Comparison of ENCODE assay signal across 20 mouse cellular contexts in genomic region chr11:116174775-116175448, GRCm38 (mm10). TPM values are rescaled to one million over a fixed set of nuclear protein-coding genes. Genes with fewer than 3 reads are reported as not detected.
DNase-seq lines count a peak whose midpoint lies in the region; ATAC-seq and TF ChIP-seq lines count a peak whose summit lies in the region.
"Had no signal": no experiment of that assay in that cellular context is flagged by ENCODE, and none has a peak within 500 bp of the region (broad histone marks: within the 10 kb centered on the region; RNA-seq: fewer than 3 reads in every experiment).

No protein-coding gene starts in this region.

- no peaks in the 10 kb centered on the region for H3K9me3 ChIP-seq in liver, embryonic 12.5 days (replicated peaks)
- no peaks in the 10 kb centered on the region for H3K9me3 ChIP-seq in kidney, postnatal 0 days (replicated peaks; ENCODE audit: low read length)
- no peaks in the 10 kb centered on the region for H3K9me3 ChIP-seq in midbrain, embryonic 15.5 days
- H3K9me3 ChIP-seq: embryonic facial prominence, embryonic 13.5 days; hindbrain, embryonic 10.5 days; limb, embryonic 15.5 days; midbrain, embryonic 10.5 days had no signal

- H3K27ac ChIP-seq in liver, adult 2 months (replicated peaks; ENCODE audit: insufficient read depth, low read depth, low read length) = no peak overlapping the region
- no peak overlapping the region for H3K27ac ChIP-seq in liver, embryonic 12.5 days
- peak overlapping the region; percentile 88 for H3K27ac ChIP-seq in kidney, postnatal 0 days
- no peak overlapping the region for H3K27ac ChIP-seq in midbrain, embryonic 15.5 days
- H3K27ac ChIP-seq: embryonic facial prominence, embryonic 13.5 days; heart, adult 2 months; hindbrain, embryonic 10.5 days; limb, embryonic 15.5 days; midbrain, embryonic 10.5 days had no signal

- WGBS in liver, adult 2 months = 71% methylated on average over 22 of the region's 22 CpGs
- WGBS in liver, embryonic 12.5 days (ENCODE audit: insufficient replicate concordance) = 85% methylated on average over 22 of the region's 22 CpGs
- WGBS in kidney, postnatal 0 days = 53% methylated on average over 22 of the region's 22 CpGs
- WGBS in midbrain, embryonic 15.5 days = 92% methylated on average over 22 of the region's 22 CpGs

- no peak overlapping the region for H3K9ac ChIP-seq in liver, adult 2 months (ENCODE audit: low read depth, low read length)
- no peak overlapping the region for H3K9ac ChIP-seq in liver, embryonic 12.5 days
- peak overlapping the region; percentile 35; the same call in 1 of the 2 replicates for H3K9ac ChIP-seq in kidney, postnatal 0 days (ENCODE audit: low read depth, low read length)
- no peak overlapping the region for H3K9ac ChIP-seq in midbrain, embryonic 15.5 days
- H3K9ac ChIP-seq: embryonic facial prominence, embryonic 13.5 days; limb, embryonic 15.5 days; lung, embryonic 14.5 days had no signal

- ATAC-seq in liver, embryonic 12.5 days = no peak
- peak; percentile 88 for ATAC-seq in kidney, postnatal 0 days (replicated peaks; ENCODE audit: low FRiP score, low read depth)
- no peak for ATAC-seq in midbrain, embryonic 15.5 days (replicated peaks)
- ATAC-seq: inflammation-experienced regulatory T-cells, adult 6 months had no signal

- no peaks in the 10 kb centered on the region for H3K27me3 ChIP-seq in liver, adult 2 months (ENCODE audit: control insufficient read depth, insufficient read depth, low read length)
- no peaks in the 10 kb centered on the region for H3K27me3 ChIP-seq in liver, embryonic 12.5 days (replicated peaks)
- H3K27me3 ChIP-seq in kidney, postnatal 0 days (ENCODE audit: insufficient read depth, low read length) = no peaks in the 10 kb centered on the region
- H3K27me3 ChIP-seq in midbrain, embryonic 15.5 days (replicated peaks) = no peaks in the 10 kb centered on the region
- H3K27me3 ChIP-seq: embryonic facial prominence, embryonic 13.5 days; limb, embryonic 15.5 days had no signal

- H3K79me2 ChIP-seq in liver, adult 2 months (ENCODE audit: control insufficient read depth, insufficient read depth, low read length) = no peaks in the 10 kb centered on the region

- H3K4me3 ChIP-seq in liver, adult 2 months (ENCODE audit: insufficient read depth, low read depth, low read length) = no peak overlapping the region
- no peak overlapping the region for H3K4me3 ChIP-seq in liver, embryonic 12.5 days
- no peak overlapping the region for H3K4me3 ChIP-seq in kidney, postnatal 0 days (replicated peaks; ENCODE audit: low read depth, low read length)
- no peak overlapping the region for H3K4me3 ChIP-seq in midbrain, embryonic 15.5 days
- H3K4me3 ChIP-seq: embryonic facial prominence, embryonic 13.5 days; heart, adult 2 months; hindbrain, embryonic 10.5 days; limb, embryonic 15.5 days; midbrain, embryonic 10.5 days had no signal

- no peak overlapping the region for H3K4me2 ChIP-seq in liver, embryonic 12.5 days
- H3K4me2 ChIP-seq in kidney, postnatal 0 days (ENCODE audit: low read length) = no peak overlapping the region
- H3K4me2 ChIP-seq in midbrain, embryonic 15.5 days = no peak overlapping the region
- H3K4me2 ChIP-seq: embryonic facial prominence, embryonic 13.5 days; limb, embryonic 15.5 days; lung, embryonic 14.5 days had no signal

- peaks cover 4% of the 10 kb centered on the region; the same call in 1 of the 2 replicates for H3K4me1 ChIP-seq in liver, adult 2 months (ENCODE audit: control insufficient read depth, insufficient read depth, low read length)
- peaks cover 3% of the 10 kb centered on the region; the same call in 1 of the 2 replicates for H3K4me1 ChIP-seq in liver, embryonic 12.5 days
- H3K4me1 ChIP-seq in kidney, postnatal 0 days (replicated peaks; ENCODE audit: insufficient read depth, low read length) = no peaks in the 10 kb centered on the region
- H3K4me1 ChIP-seq in midbrain, embryonic 15.5 days = no peaks in the 10 kb centered on the region
- H3K4me1 ChIP-seq: embryonic facial prominence, embryonic 13.5 days; hindbrain, embryonic 10.5 days; limb, embryonic 15.5 days; midbrain, embryonic 10.5 days had no signal

- no peak for TF ChIP-seq POLR2A in liver, adult 2 months (IDR thresholded peaks at IDR 0.05; ENCODE audit: extremely low read depth, insufficient read depth, low read length)

- DNase-seq in liver, adult 2 months (ENCODE audit: extremely low read depth, low read depth, low spot score) = peak; percentile 45
- peak; percentile 84 for DNase-seq in kidney, adult 11 months
- DNase-seq in kidney, postnatal 0 days (ENCODE audit: low spot score) = peak; percentile 28
- DNase-seq in lung, adult 18-20 months = no peak
- DNase-seq in thymus, adult 18-20 months = no peak
- DNase-seq: B cell, adult 2 months; cerebellum, adult 2 months; gastrocnemius, postnatal 14 days; heart, adult 2 months; lung, embryonic 14.5 days; lung, postnatal 4 days; right cerebral cortex, postnatal 25 days; thymus, postnatal 25 days had no signal

- no peak; the same call in 1 of the 2 replicates for TF ChIP-seq CTCF in liver, adult 2 months (IDR thresholded peaks at IDR 0.05; ENCODE audit: low read depth, low read length)
- no peak for TF ChIP-seq CTCF in kidney, postnatal 0 days (IDR thresholded peaks at IDR 0.05; ENCODE audit: low read depth)

- H3K36me3 ChIP-seq in liver, adult 2 months (ENCODE audit: control insufficient read depth, insufficient read depth, low read length) = peaks cover 75% of the 10 kb centered on the region
- peaks cover 83% of the 10 kb centered on the region for H3K36me3 ChIP-seq in liver, embryonic 12.5 days
- H3K36me3 ChIP-seq in kidney, postnatal 0 days (ENCODE audit: insufficient read depth, low read length) = peaks cover 47% of the 10 kb centered on the region
- H3K36me3 ChIP-seq in midbrain, embryonic 15.5 days (replicated peaks) = peaks cover 67% of the 10 kb centered on the region

RNA-seq across cellular contexts. Expression of gene Fbf1, which starts 6.9 kb away (rescaled TPM):
- total RNA-seq in liver, adult 2 months (2014; rRNA removed) = 5.6 and 9.0 TPM in 2 replicates
- 3.6 and 4.5 TPM in 2 replicates for polyA plus RNA-seq in liver, adult 2 months (2012; rRNA removed)
- polyA plus RNA-seq in liver, embryonic 12.5 days (2016; fragmentation: Nextera tagmentation; extraction: Ambion mirVana) = 14.3 and 15.0 TPM in 2 replicates
- polyA plus RNA-seq in kidney, postnatal 0 days (2015; fragmentation: Nextera tagmentation; extraction: Ambion mirVana) = 16.8 and 20.0 TPM in 2 replicates
- polyA plus RNA-seq in midbrain, embryonic 15.5 days (2015; fragmentation: Nextera tagmentation; extraction: Ambion mirVana) = 69.2 and 78.4 TPM in 2 replicates

RNA-seq across cellular contexts. Expression of gene Ten1, which starts 23.7 kb away (rescaled TPM):
- 3.0 and 5.3 TPM in 2 replicates for total RNA-seq in liver, adult 2 months (2014; rRNA removed)
- polyA plus RNA-seq in liver, adult 2 months (2012; rRNA removed) = 2.3 and 3.0 TPM in 2 replicates
- polyA plus RNA-seq in liver, embryonic 12.5 days (2016; fragmentation: Nextera tagmentation; extraction: Ambion mirVana) = 43.4 and 44.0 TPM in 2 replicates
- polyA plus RNA-seq in kidney, postnatal 0 days (2015; fragmentation: Nextera tagmentation; extraction: Ambion mirVana) = 44.0 and 47.2 TPM in 2 replicates
- 86.7 and 92.5 TPM in 2 replicates for polyA plus RNA-seq in midbrain, embryonic 15.5 days (2015; fragmentation: Nextera tagmentation; extraction: Ambion mirVana)

RNA-seq across cellular contexts. Expression of gene Acox1, which starts 23.9 kb away (rescaled TPM):
- total RNA-seq in liver, adult 2 months (2014; rRNA removed) = 994 and 1,028 TPM in 2 replicates
- polyA plus RNA-seq in liver, adult 2 months (2012; rRNA removed) = 683 and 720 TPM in 2 replicates
- 15.3 and 19.7 TPM in 2 replicates for polyA plus RNA-seq in liver, embryonic 12.5 days (2016; fragmentation: Nextera tagmentation; extraction: Ambion mirVana)
- 55.5 and 64.0 TPM in 2 replicates for polyA plus RNA-seq in kidney, postnatal 0 days (2015; fragmentation: Nextera tagmentation; extraction: Ambion mirVana)
- polyA plus RNA-seq in midbrain, embryonic 15.5 days (2015; fragmentation: Nextera tagmentation; extraction: Ambion mirVana) = 63.0 and 64.0 TPM in 2 replicates

RNA-seq across cellular contexts. Expression of gene Mrpl38, which starts 36.2 kb away (rescaled TPM):
- total RNA-seq in liver, adult 2 months (2014; rRNA removed) = 26.4 and 40.2 TPM in 2 replicates
- polyA plus RNA-seq in liver, adult 2 months (2012; rRNA removed) = 63.7 and 77.7 TPM in 2 replicates
- 76.7 and 81.5 TPM in 2 replicates for polyA plus RNA-seq in liver, embryonic 12.5 days (2016; fragmentation: Nextera tagmentation; extraction: Ambion mirVana)
- 81.1 and 89.8 TPM in 2 replicates for polyA plus RNA-seq in kidney, postnatal 0 days (2015; fragmentation: Nextera tagmentation; extraction: Ambion mirVana)
- polyA plus RNA-seq in midbrain, embryonic 15.5 days (2015; fragmentation: Nextera tagmentation; extraction: Ambion mirVana) = 81.7 and 85.1 TPM in 2 replicates

RNA-seq across cellular contexts. Expression of gene Trim65, which starts 44.0 kb away (rescaled TPM):
- 3.9 and 5.8 TPM in 2 replicates for total RNA-seq in liver, adult 2 months (2014; rRNA removed)
- 7.7 and 8.3 TPM in 2 replicates for polyA plus RNA-seq in liver, adult 2 months (2012; rRNA removed)
- polyA plus RNA-seq in liver, embryonic 12.5 days (2016; fragmentation: Nextera tagmentation; extraction: Ambion mirVana) = 1.7 and 2.0 TPM in 2 replicates
- 3.1 and 3.3 TPM in 2 replicates for polyA plus RNA-seq in kidney, postnatal 0 days (2015; fragmentation: Nextera tagmentation; extraction: Ambion mirVana)
- polyA plus RNA-seq in midbrain, embryonic 15.5 days (2015; fragmentation: Nextera tagmentation; extraction: Ambion mirVana) = 2.7 and 3.1 TPM in 2 replicates

Comparison
In these comparisons a context has a peak if more than half of its experiments do, and no peak if none do; other contexts are left out.
1. RNA of gene Ten1, which starts 23.7 kb away (polyA plus RNA-seq): 86.7 to 92.5 TPM in midbrain, embryonic 15.5 days, 44.0 to 47.2 TPM in kidney, postnatal 0 days and 43.4 to 44.0 TPM in liver, embryonic 12.5 days; 2.3 to 3.0 TPM in liver, adult 2 months; every median in the first group is over 10 times any median in the second.
2. RNA of gene Acox1, which starts 23.9 kb away (polyA plus RNA-seq): 683 to 720 TPM in liver, adult 2 months; 63.0 to 64.0 TPM in midbrain, embryonic 15.5 days, 55.5 to 64.0 TPM in kidney, postnatal 0 days and 15.3 to 19.7 TPM in liver, embryonic 12.5 days; every median in the first group is over 10 times any median in the second.
3. DNase-seq: peak in liver, adult 2 months (single experiment), kidney, adult 11 months (single experiment) and kidney, postnatal 0 days (single experiment); none in lung, adult 18-20 months (0 of 2) and thymus, adult 18-20 months (0 of 2).